In genomic region chr3:146345946-146346345, GRCm38 (mm10) we compare ENCODE assay signal across 13 mouse cellular contexts. TPM values are rescaled to one million over a fixed set of nuclear protein-coding genes. Genes with fewer than 3 reads are reported as not detected.
DNase-seq lines count a peak whose midpoint lies in the region; ATAC-seq and TF ChIP-seq lines count a peak whose summit lies in the region.
"Had no signal": no experiment of that assay in that cellular context is flagged by ENCODE, and none has a peak within 500 bp of the region (broad histone marks: within the 10 kb centered on the region; RNA-seq: fewer than 3 reads in every experiment).

No protein-coding gene starts in this region.

- WGBS in kidney, embryonic 15.5 days, result 74% methylated on average over 4 of the region's 4 CpGs
- WGBS in kidney, adult 2 months, result 67% methylated on average over 4 of the region's 4 CpGs
- 33% methylated on average over 4 of the region's 4 CpGs for WGBS in forebrain, embryonic 15.5 days
- 54% methylated on average over 4 of the region's 4 CpGs for WGBS in hindbrain, embryonic 14.5 days
- 46% methylated on average over 4 of the region's 4 CpGs for WGBS in midbrain, embryonic 16.5 days

- no peak overlapping the region for H3K4me3 ChIP-seq in kidney, embryonic 15.5 days (replicated peaks)
- no peak overlapping the region for H3K4me3 ChIP-seq in kidney, adult 2 months (ENCODE audit: insufficient read depth, low read depth, low read length)
- H3K4me3 ChIP-seq in forebrain, embryonic 15.5 days, result peak overlapping the region; percentile 37
- peak overlapping the region; percentile 21; the same call in 1 of the 2 replicates for H3K4me3 ChIP-seq in hindbrain, embryonic 14.5 days (replicated peaks; ENCODE audit: low read length)
- H3K4me3 ChIP-seq in midbrain, embryonic 16.5 days (ENCODE audit: low read depth, low read length), result peak overlapping the region; percentile 34; the same call in 1 of the 2 replicates

- no peak for TF ChIP-seq POLR2A in kidney, adult 2 months (IDR thresholded peaks at IDR 0.05; ENCODE audit: low read depth, low read length)

- TF ChIP-seq CTCF in kidney, adult 2 months (conservative IDR thresholded peaks at IDR 0.05; ENCODE audit: insufficient read depth, insufficient read length, low read depth, low read length), result no peak

- no peak for DNase-seq in kidney, adult 2 months
- no peak for DNase-seq in hindbrain, embryonic 14.5 days (ENCODE audit: low spot score)
- DNase-seq in lung, postnatal 14 days, result no peak
- no peak for DNase-seq in MN1 (ENCODE audit: low spot score)
- no peak for DNase-seq in heart, adult 9 months (ENCODE audit: low spot score in 2 of 2)
- DNase-seq: adrenal gland, adult 8-10 months; thymus, adult 18-20 months had no signal

- H3K9ac ChIP-seq in kidney, embryonic 15.5 days, result no peak overlapping the region
- H3K9ac ChIP-seq in forebrain, embryonic 15.5 days (replicated peaks), result 0 out of 2 replicates have a peak overlapping the region, but pooled peaks have one; percentile 56
- H3K9ac ChIP-seq in hindbrain, embryonic 14.5 days, result peak overlapping the region; percentile 47
- peak overlapping the region; percentile 46; the same call in 1 of the 2 replicates for H3K9ac ChIP-seq in midbrain, embryonic 16.5 days (ENCODE audit: low read depth, low read length)
- H3K9ac ChIP-seq: limb, embryonic 15.5 days had no signal

- H3K27me3 ChIP-seq in kidney, embryonic 15.5 days, result no peaks in the 10 kb centered on the region
- no peaks in the 10 kb centered on the region for H3K27me3 ChIP-seq in kidney, adult 2 months (replicated peaks; ENCODE audit: control insufficient read depth, insufficient read depth, low read length)
- no peaks in the 10 kb centered on the region for H3K27me3 ChIP-seq in forebrain, embryonic 15.5 days
- no peaks in the 10 kb centered on the region for H3K27me3 ChIP-seq in hindbrain, embryonic 14.5 days (ENCODE audit: control insufficient read depth, insufficient read depth, low read length)
- H3K27me3 ChIP-seq in midbrain, embryonic 16.5 days (ENCODE audit: control insufficient read depth, insufficient read depth, low read depth, low read length), result no peaks in the 10 kb centered on the region
- H3K27me3 ChIP-seq: limb, embryonic 15.5 days had no signal

- no peak overlapping the region for H3K27ac ChIP-seq in kidney, embryonic 15.5 days
- no peak overlapping the region for H3K27ac ChIP-seq in kidney, adult 2 months (ENCODE audit: insufficient read depth, low read depth, low read length)
- H3K27ac ChIP-seq in forebrain, embryonic 15.5 days (replicated peaks), result peak overlapping the region; percentile 74
- peak overlapping the region; percentile 70 for H3K27ac ChIP-seq in hindbrain, embryonic 14.5 days
- peak overlapping the region; percentile 63 for H3K27ac ChIP-seq in midbrain, embryonic 16.5 days (ENCODE audit: low read length)
- H3K27ac ChIP-seq: gastrocnemius, adult 2 months; heart, embryonic 15.5 days; limb, embryonic 15.5 days had no signal

- H3K36me3 ChIP-seq in kidney, embryonic 15.5 days, result no peaks in the 10 kb centered on the region
- no peaks in the 10 kb centered on the region for H3K36me3 ChIP-seq in kidney, adult 2 months (ENCODE audit: control insufficient read depth, insufficient read depth, low read length)
- no peaks in the 10 kb centered on the region for H3K36me3 ChIP-seq in forebrain, embryonic 15.5 days
- H3K36me3 ChIP-seq in hindbrain, embryonic 14.5 days (replicated peaks; ENCODE audit: control insufficient read depth, insufficient read depth), result no peaks in the 10 kb centered on the region
- no peaks in the 10 kb centered on the region for H3K36me3 ChIP-seq in midbrain, embryonic 16.5 days (ENCODE audit: control insufficient read depth, insufficient read depth, low read length)
- H3K36me3 ChIP-seq: heart, embryonic 15.5 days; limb, embryonic 15.5 days had no signal

- peaks cover 4% of the 10 kb centered on the region; the same call in 1 of the 2 replicates for H3K4me1 ChIP-seq in kidney, embryonic 15.5 days
- no peaks in the 10 kb centered on the region for H3K4me1 ChIP-seq in kidney, adult 2 months (ENCODE audit: control insufficient read depth, insufficient read depth, low read length)
- H3K4me1 ChIP-seq in forebrain, embryonic 15.5 days, result peaks cover 23% of the 10 kb centered on the region
- peaks cover 7% of the 10 kb centered on the region; the same call in 1 of the 2 replicates for H3K4me1 ChIP-seq in hindbrain, embryonic 14.5 days (replicated peaks; ENCODE audit: control insufficient read depth, insufficient read depth, low read length)
- H3K4me1 ChIP-seq in midbrain, embryonic 16.5 days (ENCODE audit: control insufficient read depth, insufficient read depth, low read length), result peaks cover 10% of the 10 kb centered on the region

- peak overlapping the region; percentile 53; the same call in 1 of the 2 replicates for H3K4me2 ChIP-seq in kidney, embryonic 15.5 days
- peak overlapping the region; percentile 43 for H3K4me2 ChIP-seq in forebrain, embryonic 15.5 days (replicated peaks)
- peak overlapping the region; percentile 45 for H3K4me2 ChIP-seq in hindbrain, embryonic 14.5 days (replicated peaks)
- H3K4me2 ChIP-seq in midbrain, embryonic 16.5 days (ENCODE audit: low read length), result peak overlapping the region; percentile 47

- ATAC-seq in kidney, embryonic 15.5 days (replicated peaks; ENCODE audit: low FRiP score), result no peak
- peak; percentile 24; the same call in 1 of the 2 replicates for ATAC-seq in forebrain, embryonic 15.5 days (replicated peaks)
- ATAC-seq in hindbrain, embryonic 14.5 days (ENCODE audit: low FRiP score), result no peak
- ATAC-seq in midbrain, embryonic 16.5 days, result peak; percentile 18; the same call in 1 of the 2 replicates

- H3K9me3 ChIP-seq in kidney, embryonic 15.5 days (replicated peaks), result no peaks in the 10 kb centered on the region
- no peaks in the 10 kb centered on the region for H3K9me3 ChIP-seq in forebrain, embryonic 15.5 days
- no peaks in the 10 kb centered on the region for H3K9me3 ChIP-seq in hindbrain, embryonic 14.5 days (ENCODE audit: control insufficient read depth, low read length)
- H3K9me3 ChIP-seq in midbrain, embryonic 16.5 days (replicated peaks; ENCODE audit: control insufficient read depth, low read length, poor library complexity, severe bottlenecking), result no peaks in the 10 kb centered on the region
- H3K9me3 ChIP-seq: heart, embryonic 15.5 days; limb, embryonic 15.5 days had no signal

RNA-seq across cellular contexts. Expression of gene Ssx2ip, which starts 58.5 kb away (rescaled TPM):
- 23.7 and 24.2 TPM in 2 replicates for polyA plus RNA-seq in kidney, embryonic 15.5 days (2015; fragmentation: Nextera tagmentation; extraction: Ambion mirVana)
- 7.3 and 8.0 TPM in 2 replicates for polyA plus RNA-seq in kidney, adult 2 months (2012; rRNA removed)
- polyA plus RNA-seq in forebrain, embryonic 15.5 days (2015; fragmentation: Nextera tagmentation; extraction: Ambion mirVana), result 24.0 and 25.1 TPM in 2 replicates
- 16.8 and 20.5 TPM in 2 replicates for polyA plus RNA-seq in hindbrain, embryonic 14.5 days (2014; fragmentation: Nextera tagmentation; extraction: Ambion mirVana)
- 18.0 and 18.2 TPM in 2 replicates for polyA plus RNA-seq in midbrain, embryonic 16.5 days (2015; fragmentation: Nextera tagmentation; extraction: Ambion mirVana)

Comparison
In these comparisons a context has a peak if more than half of its experiments do, and no peak if none do; other contexts are left out.
1. ATAC-seq: peak in forebrain, embryonic 15.5 days (single experiment) and midbrain, embryonic 16.5 days (single experiment); none in kidney, embryonic 15.5 days (single experiment) and hindbrain, embryonic 14.5 days (single experiment).
2. H3K27ac ChIP-seq: peak in forebrain, embryonic 15.5 days (single experiment), hindbrain, embryonic 14.5 days (single experiment) and midbrain, embryonic 16.5 days (single experiment); none in kidney, embryonic 15.5 days (single experiment) and kidney, adult 2 months (single experiment).
3. H3K4me3 ChIP-seq: peak in forebrain, embryonic 15.5 days (single experiment), hindbrain, embryonic 14.5 days (single experiment) and midbrain, embryonic 16.5 days (single experiment); none in kidney, embryonic 15.5 days (single experiment) and kidney, adult 2 months (single experiment).
4. Peak in every context shown above with its lines, with median percentiles within 50 percentile points of each other: H3K4me2 ChIP-seq.